Mouse (Mus musculus) neural tube, embryonic 11.5 days (tissue): ENCODE measurements around the gene Efna2. TPM values are rescaled to one million over a fixed set of nuclear protein-coding genes. Genes with fewer than 3 reads are reported as not detected.

Experiments
- ATAC-seq: fragments of 200-750 bp; cut with Nextera tagmentation; 2 replicates; pipeline ENCODE4 v1.8.0; 2017; ENCODE audit warnings: moderate number of reproducible peaks, mild to moderate bottlenecking, moderate TSS enrichment, moderate library complexity; ENCODE audit not compliant: insufficient read depth, low FRiP score, low TSS enrichment
- DNase-seq: peaks from one replicate; pipeline ENCODE4 v3.0.0-alpha.2; 2015; ENCODE audit warnings: low spot score
- H3K27ac ChIP-seq: fragments of 300-500 bp; sonication (generic); 2 replicates; pipeline ENCODE4 v1.5.1; 2014; ENCODE audit warnings: low read depth, mild to moderate bottlenecking, low read length
- H3K27me3 ChIP-seq: fragments of 300-500 bp; sonication (generic); 2 replicates; pipeline ENCODE4 v1.6.1; 2014; ENCODE audit warnings: mild to moderate bottlenecking, low read length, mixed read lengths; ENCODE audit not compliant: control insufficient read depth, insufficient read depth
- H3K36me3 ChIP-seq: fragments of 300-500 bp; sonication (generic); 2 replicates; pipeline ENCODE4 v1.6.1; 2014; ENCODE audit warnings: mild to moderate bottlenecking, low read length, moderate library complexity, mixed read lengths; ENCODE audit not compliant: control insufficient read depth, insufficient read depth
- H3K4me1 ChIP-seq: fragments of 300-500 bp; sonication (generic); 2 replicates; pipeline ENCODE4 v1.6.1; 2014; ENCODE audit warnings: low read length, mixed read lengths; ENCODE audit not compliant: control insufficient read depth, insufficient read depth
- H3K4me2 ChIP-seq: fragments of 300-500 bp; sonication (generic); 2 replicates; pipeline ENCODE4 v1.6.1; 2014; ENCODE audit warnings: low read depth, mild to moderate bottlenecking, moderate library complexity
- H3K4me3 ChIP-seq: fragments of 300-500 bp; sonication (generic); 2 replicates; pipeline ENCODE4 v1.5.1; 2014; ENCODE audit warnings: low read depth, low read length
- H3K9ac ChIP-seq: fragments of 300-500 bp; sonication (generic); 2 replicates; pipeline ENCODE4 v1.6.1; 2014; ENCODE audit warnings: mild to moderate bottlenecking, low read length
- H3K9me3 ChIP-seq: fragments of 300-500 bp; sonication (generic); 2 replicates; pipeline ENCODE4 v1.6.1; 2016; ENCODE audit warnings: low read length; ENCODE audit not compliant: control insufficient read depth
- WGBS: fragments of 180-500 bp; shearing (Covaris S2); extraction: QIAGEN DNeasy Blood & Tissue Kit; methylation state at CpG from one replicate; pipeline ENCODE4 v1.1.7; 2014; 5-methylcytosine and 5-hydroxymethylcytosine counted together
- polyA plus RNA-seq: library from polyadenylated mRNA; unstranded; fragments of >200 nt; fragmentation: Nextera tagmentation; extraction: Ambion mirVana; gene quantifications from 2 replicates; pipeline ENCODE4 v1.2.1, GENCODE M21; 2014

Efna2 gene
- polyA plus RNA-seq, 1 experiment from 2014 or later, result 36.2 TPM

- Histone ChIP-seq H3K4me2 (no peak overlapping the region), H3K4me1 (peaks cover 3% of the 10 kb centered on the region; the same call in 1 of the 2 replicates), H3K27ac (no peak overlapping the region), H3K4me3 (no peak overlapping the region), H3K27me3 (no peaks in the 10 kb centered on the region), H3K9ac (no peak overlapping the region), H3K36me3 (peaks cover 55% of the 10 kb centered on the region), H3K9me3 (no peaks in the 10 kb centered on the region)
- DNase-seq (no peak), ATAC-seq (no peak)
- 91% methylated on average over 4 of the region's 4 CpGs for WGBS
Measured at GRCm38 (mm10) chr10:80237020-80237419, 57.7 kb downstream of the Efna2 start.

GRCm38 (mm10) chr10:80238306-80238705 lies 59.0 kb downstream of the Efna2 start:
- WGBS, result 94% methylated on average over 3 of the region's 3 CpGs
- Histone ChIP-seq H3K27me3 (no peaks in the 10 kb centered on the region), H3K4me3 (no peak overlapping the region), H3K4me2 (no peak overlapping the region), H3K27ac (no peak overlapping the region), H3K36me3 (peaks cover 49% of the 10 kb centered on the region), H3K9me3 (no peaks in the 10 kb centered on the region), H3K4me1 (no peaks in the 10 kb centered on the region), H3K9ac (no peak overlapping the region)
- no peak for DNase-seq
- ATAC-seq, result no peak

Other genes starting within 250 kb of the Efna2 start
- gene Wdr18, start 219.3 kb upstream of the Efna2 start, polyA plus RNA-seq, result 115 TPM in 2 replicates
- gene Grin3b, start 208.8 kb upstream of the Efna2 start, polyA plus RNA-seq, result 0.16 and 0.30 TPM in 2 replicates
- 16.1 and 17.7 TPM in 2 replicates for gene Tmem259, start 195.2 kb upstream of the Efna2 start, polyA plus RNA-seq
- gene Cnn2, start 190.9 kb upstream of the Efna2 start, polyA plus RNA-seq, result 167 and 187 TPM in 2 replicates
- gene Abca7, start 183.0 kb upstream of the Efna2 start, polyA plus RNA-seq, result 4.3 and 7.0 TPM in 2 replicates
- gene Arhgap45, start 162.8 kb upstream of the Efna2 start, polyA plus RNA-seq, result 4.6 and 4.9 TPM in 2 replicates
- gene Polr2e, start 139.7 kb upstream of the Efna2 start, polyA plus RNA-seq, result 222 and 234 TPM in 2 replicates
- 540 and 570 TPM in 2 replicates for gene Gpx4, start 132.3 kb upstream of the Efna2 start, polyA plus RNA-seq
- 11.3 and 11.9 TPM in 2 replicates for gene Sbno2, start 73.9 kb upstream of the Efna2 start, polyA plus RNA-seq
- gene Stk11, start 63.7 kb upstream of the Efna2 start, polyA plus RNA-seq, result 22.0 and 23.5 TPM in 2 replicates
- 376 and 386 TPM in 2 replicates for gene Atp5d, start 40.9 kb upstream of the Efna2 start, polyA plus RNA-seq
- gene Cbarp, start 38.6 kb upstream of the Efna2 start, polyA plus RNA-seq, result 11.1 and 11.3 TPM in 2 replicates
- gene Midn, start 31.2 kb upstream of the Efna2 start, polyA plus RNA-seq, result 70.0 and 78.2 TPM in 2 replicates
- gene Cirbp, start 13.5 kb upstream of the Efna2 start, polyA plus RNA-seq, result 84.0 and 85.1 TPM in 2 replicates
- gene 1600002K03Rik, start 6.5 kb upstream of the Efna2 start, polyA plus RNA-seq, result 8.8 and 10.8 TPM in 2 replicates
- 59.6 and 61.8 TPM in 2 replicates for gene Mum1, start 47.0 kb downstream of the Efna2 start, polyA plus RNA-seq
- 247 and 261 TPM in 2 replicates for gene Ndufs7, start 69.6 kb downstream of the Efna2 start, polyA plus RNA-seq
- 35.1 and 37.7 TPM in 2 replicates for gene Gamt, start 81.5 kb downstream of the Efna2 start, polyA plus RNA-seq
- 49.8 and 51.9 TPM in 2 replicates for gene Dazap1, start 82.0 kb downstream of the Efna2 start, polyA plus RNA-seq
- 857 and 860 TPM in 2 replicates for gene Rps15, start 113.0 kb downstream of the Efna2 start, polyA plus RNA-seq
- 81.4 and 81.7 TPM in 2 replicates for gene Apc2, start 116.5 kb downstream of the Efna2 start, polyA plus RNA-seq
- gene 2310011J03Rik, start 141.1 kb downstream of the Efna2 start, polyA plus RNA-seq, result 37.3 and 40.5 TPM in 2 replicates
- 2.0 and 2.4 TPM in 2 replicates for gene Pcsk4, start 150.0 kb downstream of the Efna2 start, polyA plus RNA-seq
- 4.2 and 5.5 TPM in 2 replicates for gene Reep6, start 150.5 kb downstream of the Efna2 start, polyA plus RNA-seq
- 0.17 and 0.27 TPM in 2 replicates for gene Adamtsl5, start 168.9 kb downstream of the Efna2 start, polyA plus RNA-seq
- 0.17 TPM in 1 of 2 replicates, not detected in the other for gene Plk5, start 177.0 kb downstream of the Efna2 start, polyA plus RNA-seq
- 12.6 and 15.5 TPM in 2 replicates for gene Mex3d, start 208.2 kb downstream of the Efna2 start, polyA plus RNA-seq
- gene Mbd3, start 220.1 kb downstream of the Efna2 start, polyA plus RNA-seq, result 262 and 271 TPM in 2 replicates
- gene Uqcr11, start 227.3 kb downstream of the Efna2 start, polyA plus RNA-seq, result 494 and 521 TPM in 2 replicates